Mouse (Mus musculus) retina, postnatal 1 day (tissue): ENCODE results near the gene Ccdc73.
A peak's percentile ranks its signal among the peaks of the same experiment; 100 is the strongest.
"Not testable (repeated sequence)": the region's sequence is repeated elsewhere in the genome, so short reads cannot be mapped to it uniquely, and the experiment has no call there.

Experiments
- DNase-seq: peaks from one replicate; pipeline ENCODE4 v3.0.0-alpha.2; 2012

Gene Ccdc73

GRCm38 (mm10) chr2:104867282-104867855, at the start of gene Ccdc73:
Ccdc73 (plus strand) TSS chr2:104867805.
- no peak for DNase-seq

- DNase-seq: not testable (repeated sequence)
Observed at GRCm38 (mm10) chr2:104818763-104819162, 48.8 kb upstream of the Ccdc73 start.

- DNase-seq: no peak
Observed at GRCm38 (mm10) chr2:104826191-104826590, 41.4 kb upstream of the Ccdc73 start.

- DNase-seq: no peak
Observed at GRCm38 (mm10) chr2:104832486-104832885, 35.1 kb upstream of the Ccdc73 start.

- DNase-seq: no peak
Observed at GRCm38 (mm10) chr2:104840974-104841373, 26.6 kb upstream of the Ccdc73 start.

- DNase-seq: no peak
Observed at GRCm38 (mm10) chr2:104841736-104842135, 25.9 kb upstream of the Ccdc73 start.

GRCm38 (mm10) chr2:104842559-104842958, 25.0 kb upstream of the Ccdc73 start:
- DNase-seq: no peak

GRCm38 (mm10) chr2:104846638-104847414, 20.8 kb upstream of the Ccdc73 start:
- no peak for DNase-seq

GRCm38 (mm10) chr2:104847645-104848044, 20.0 kb upstream of the Ccdc73 start:
- peak; percentile 37 for DNase-seq

- peak; percentile 21 for DNase-seq
Observed at GRCm38 (mm10) chr2:104848235-104849161, 19.1 kb upstream of the Ccdc73 start.

GRCm38 (mm10) chr2:104849276-104849990, 18.2 kb upstream of the Ccdc73 start, which contains the start of gene Prrg4:
Prrg4 (minus strand) TSS chr2:104849876.
- DNase-seq: peak; percentile 78

- DNase-seq: no peak
Observed at GRCm38 (mm10) chr2:104849991-104850359, 17.6 kb upstream of the Ccdc73 start.

GRCm38 (mm10) chr2:104851686-104852085, 15.9 kb upstream of the Ccdc73 start:
- peak; percentile 43 for DNase-seq

- no peak for DNase-seq
Observed at GRCm38 (mm10) chr2:104852546-104852945, 15.1 kb upstream of the Ccdc73 start.

GRCm38 (mm10) chr2:104854836-104855235, 12.8 kb upstream of the Ccdc73 start:
- DNase-seq: no peak

GRCm38 (mm10) chr2:104855732-104856131, 11.9 kb upstream of the Ccdc73 start:
- no peak for DNase-seq

GRCm38 (mm10) chr2:104856218-104856617, 11.4 kb upstream of the Ccdc73 start:
- DNase-seq: no peak

- not testable (repeated sequence) for DNase-seq
Observed at GRCm38 (mm10) chr2:104858083-104858482, 9.5 kb upstream of the Ccdc73 start.

- no peak for DNase-seq
Observed at GRCm38 (mm10) chr2:104859060-104859459, 8.5 kb upstream of the Ccdc73 start.

- no peak for DNase-seq
Observed at GRCm38 (mm10) chr2:104860426-104860825, 7.2 kb upstream of the Ccdc73 start.

GRCm38 (mm10) chr2:104864176-104864860, 3.3 kb upstream of the Ccdc73 start:
- no peak for DNase-seq

- DNase-seq: no peak
Observed at GRCm38 (mm10) chr2:104869101-104869500, 1.5 kb downstream of the Ccdc73 start.
